Mouse (Mus musculus) C2C12 (cell line): Measurements from ENCODE around the gene Insig1.

Experiments
- CTCF ChIP-seq: IDR thresholded peaks from one replicate; pipeline ENCODE4 v1.5.1; 2011; ENCODE audit not compliant: control insufficient read depth, insufficient read depth, insufficient read length
- MAX ChIP-seq: IDR thresholded peaks from one replicate; pipeline ENCODE4 v1.6.1; 2011; ENCODE audit warnings: mild to moderate bottlenecking, control low read depth
- USF1 ChIP-seq: IDR thresholded peaks from one replicate; pipeline ENCODE4 v1.6.1; 2011; ENCODE audit warnings: low read depth, mild to moderate bottlenecking, control low read depth, moderate library complexity

GRCm38 (mm10) chr5:28081127-28081526 lies 10.0 kb downstream of the Insig1 start:
- no peak for TF ChIP-seq CTCF
- TF ChIP-seq USF1 = no peak
- TF ChIP-seq MAX = no peak
